Mouse (Mus musculus) left cerebral cortex, postnatal 14 days (tissue): ENCODE results near the gene Ppm1j. TPM values are rescaled to one million over a fixed set of nuclear protein-coding genes. Genes with fewer than 3 reads are reported as not detected.
"Not testable (repeated sequence)": the region's sequence is repeated elsewhere in the genome, so short reads cannot be mapped to it uniquely, and the experiment has no call there.

Experiments
- DNase-seq, 2 experiments: peaks; one replicate each; pipeline ENCODE4 v3.0.0; 2021 to 2022; ENCODE audit warnings: low spot score in 2 of 2, mixed read lengths in 1 of 2
- intact Hi-C: fragments of 180-260 bp; cut with DNase I; formaldehyde crosslinking; loops from one replicate; pipeline ENCODE4 v1.15.1; 2025
- total RNA-seq, 2 experiments: library from RNA; stranded (reverse); gene quantifications; 2 replicates each; pipeline ENCODE4 v1.2.3; 2021

Ppm1j gene
- total RNA-seq, 2 experiments from 2014 or later = 0.59 to 0.76 TPM

- intact Hi-C loops = no loop called here
- no peak for DNase-seq
Measured at GRCm38 (mm10) chr3:104800681-104801080, 19.8 kb downstream of the Ppm1j start.

DNA sequence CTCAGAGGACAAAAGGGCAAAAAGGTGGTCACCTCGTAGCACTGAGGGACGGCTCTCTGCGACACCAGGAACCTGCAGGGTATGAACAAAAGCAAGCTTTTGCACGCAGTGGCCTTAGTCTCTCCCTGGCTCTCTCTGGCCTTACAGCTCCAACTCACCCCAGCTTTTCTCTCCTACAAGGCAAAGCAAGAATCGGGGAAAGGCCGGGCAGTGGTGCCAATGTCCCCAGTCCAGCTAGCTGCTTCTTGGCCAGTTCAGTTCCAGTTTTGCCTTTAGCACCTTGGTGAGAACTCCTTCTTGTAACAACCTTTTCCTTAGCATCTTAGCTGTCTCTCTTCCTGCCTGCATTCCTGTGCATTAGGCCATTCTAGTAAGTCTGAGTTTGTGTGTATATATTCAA is 20.6 kb downstream of the Ppm1j start:
- DNase-seq = no peak
- intact Hi-C loops = no loop called here

GRCm38 (mm10) chr3:104804312-104804711 is 23.5 kb downstream of the Ppm1j start:
- intact Hi-C loops = no loop called here
- no peak for DNase-seq

DNA sequence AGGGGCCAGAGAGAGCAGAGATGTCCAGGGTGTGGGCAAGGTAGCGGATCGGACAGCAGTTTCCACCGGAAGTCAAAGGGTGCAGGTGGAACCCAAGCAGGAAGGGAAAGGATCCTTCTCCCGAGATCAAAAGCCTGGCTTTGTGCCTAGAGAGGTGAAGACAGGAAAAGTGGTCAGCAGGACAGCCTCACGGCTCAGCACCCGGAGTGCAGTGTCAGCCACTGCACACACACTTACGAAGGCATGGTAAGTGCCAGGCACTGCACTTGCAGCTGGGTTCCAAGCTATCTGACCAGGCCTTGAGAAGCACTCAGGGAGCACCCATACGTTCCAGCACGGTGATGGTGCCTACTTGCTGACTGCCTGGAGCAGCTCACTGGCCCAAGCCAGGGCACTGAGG is 24.7 kb downstream of the Ppm1j start:
- intact Hi-C loops = no loop called here
- DNase-seq = no peak

GRCm38 (mm10) chr3:104811752-104812151 is 30.9 kb downstream of the Ppm1j start:
- DNase-seq = no peak
- intact Hi-C loops = no loop called here

GRCm38 (mm10) chr3:104812254-104812653 is 31.4 kb downstream of the Ppm1j start:
- intact Hi-C loops = no loop called here

GRCm38 (mm10) chr3:104813227-104813626 is 32.4 kb downstream of the Ppm1j start:
- intact Hi-C loops, DNase-seq: not testable (repeated sequence)

More at GRCm38 (mm10) chr3:104812254-104812653, 31.4 kb downstream of the Ppm1j start:
- no peak for DNase-seq

DNA sequence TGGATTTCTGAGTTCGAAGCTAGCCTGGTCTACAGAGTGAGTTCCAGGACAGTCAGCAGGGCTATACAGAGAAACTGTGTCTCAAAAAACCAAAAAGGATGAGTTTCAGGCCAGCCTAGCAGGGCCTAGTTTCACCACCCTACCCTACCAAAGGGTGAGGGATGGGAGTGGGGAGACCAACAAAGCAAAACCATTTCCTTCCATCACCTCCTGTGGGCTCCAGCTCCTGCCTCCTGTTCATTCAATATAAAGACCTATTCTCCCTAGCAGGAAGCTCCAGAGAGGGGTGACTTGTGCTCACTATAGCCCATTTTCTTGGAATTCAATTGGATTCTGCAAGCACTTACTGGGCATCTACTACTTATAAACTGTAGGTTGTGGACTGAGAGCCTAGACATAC is 33.9 kb downstream of the Ppm1j start:
- intact Hi-C loops = no loop called here
- DNase-seq = no peak

GRCm38 (mm10) chr3:104815346-104815745 is 34.5 kb downstream of the Ppm1j start:
- DNase-seq = no peak
- intact Hi-C loops = no loop called here

- no peak for DNase-seq
- intact Hi-C loops = no loop called here
Measured at GRCm38 (mm10) chr3:104816130-104816529, 35.3 kb downstream of the Ppm1j start.

DNA sequence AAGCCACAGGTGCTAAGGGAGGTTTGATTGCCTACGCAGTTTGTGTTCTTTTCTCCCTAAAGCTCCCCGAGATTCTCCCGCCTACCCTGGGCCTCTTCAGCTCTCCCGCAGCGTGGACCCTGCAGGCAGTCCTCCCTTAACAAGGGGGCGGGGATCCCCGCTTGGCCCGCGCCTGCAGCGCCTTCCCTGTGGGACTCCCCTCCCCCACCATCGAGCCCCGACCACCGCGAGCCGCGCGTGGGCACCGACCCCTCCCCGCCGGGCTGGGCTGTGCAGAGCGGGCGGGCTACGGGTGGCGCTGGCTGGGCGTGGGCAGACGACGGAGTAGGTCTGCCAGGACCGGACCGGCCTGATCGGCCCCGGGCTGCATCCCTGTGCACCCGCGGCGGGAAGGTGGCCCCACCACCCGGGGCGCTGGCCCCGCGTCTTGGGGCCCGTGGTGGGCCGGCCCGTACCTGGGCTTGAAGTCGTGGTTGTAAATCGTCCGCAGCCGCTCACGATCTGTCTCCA is 36.7 kb downstream of the Ppm1j start:
- peak; percentile 52 for DNase-seq
- intact Hi-C loops = no loop called here

- peak; percentile 47 to 64 for DNase-seq
- intact Hi-C loops = no loop called here
Measured at GRCm38 (mm10) chr3:104817991-104818748, 37.3 kb downstream of the Ppm1j start, which contains the start of gene Mov10. Gene Mov10 (minus strand): TSS chr3:104818563.

GRCm38 (mm10) chr3:104818749-104819134 is 37.9 kb downstream of the Ppm1j start:
- intact Hi-C loops = no loop called here
- DNase-seq = no peak

- intact Hi-C loops = no loop called here
- no peak for DNase-seq
Measured at GRCm38 (mm10) chr3:104820426-104820825, 39.6 kb downstream of the Ppm1j start.

GRCm38 (mm10) chr3:104822413-104822812 is 41.6 kb downstream of the Ppm1j start:
- intact Hi-C loops = no loop called here
- DNase-seq = no peak

Other genes starting within 250 kb of the Ppm1j start
- 10 to 100 TPM; 73.0 to 75.0 TPM for gene Slc16a1, start 142.4 kb upstream of the Ppm1j start, total RNA-seq
- not detected for gene Fam19a3, start 784 bp downstream of the Ppm1j start, total RNA-seq
- gene Rhoc, start 7.3 kb downstream of the Ppm1j start, total RNA-seq = 10 to 100 TPM; 35.2 to 36.6 TPM
- 10 to 100 TPM in 1 of 2 experiments, 1 to 10 TPM in 1; 8.9 to 12.1 TPM for gene Mov10, start 37.5 kb downstream of the Ppm1j start, total RNA-seq
- 10 to 100 TPM; 31.7 to 33.7 TPM for gene St7l, start 82.9 kb downstream of the Ppm1j start, total RNA-seq
- 10 to 100 TPM; 35.8 to 43.4 TPM for gene Capza1, start 83.4 kb downstream of the Ppm1j start, total RNA-seq
- 1 to 10 TPM; 2.5 to 3.4 TPM for gene Wnt2b, start 180.9 kb downstream of the Ppm1j start, total RNA-seq